Comparison of ENCODE assay signal across 17 mouse cellular contexts in the genomic region with DNA sequence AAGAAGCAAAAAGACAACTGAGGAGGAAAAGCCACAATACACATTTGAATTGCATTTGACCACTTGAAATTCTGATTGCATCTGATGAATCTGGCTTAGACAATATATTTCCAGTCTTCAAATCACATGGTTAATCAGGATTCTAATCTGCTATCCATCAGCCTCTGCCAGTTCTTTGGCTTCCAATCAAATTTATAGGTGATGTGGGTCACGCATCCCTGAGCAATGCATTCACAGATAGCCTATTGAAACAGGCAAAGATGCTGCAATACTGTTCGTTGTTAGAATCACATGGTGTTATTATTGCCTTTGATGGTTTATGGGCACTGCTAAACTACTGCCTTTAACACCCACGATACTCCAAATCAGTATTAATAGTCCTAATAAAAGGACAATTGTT. TPM values are rescaled to one million over a fixed set of nuclear protein-coding genes. Genes with fewer than 3 reads are reported as not detected.
A peak's percentile ranks its signal among the peaks of the same experiment; 100 is the strongest.
DNase-seq lines count a peak whose midpoint lies in the region; ATAC-seq and TF ChIP-seq lines count a peak whose summit lies in the region.
"Had no signal": no experiment of that assay in that cellular context is flagged by ENCODE, and none has a peak within 500 bp of the region (broad histone marks: within the 10 kb centered on the region; RNA-seq: fewer than 3 reads in every experiment).

No protein-coding gene starts in this region.

- no peak overlapping the region for H3K4me3 ChIP-seq in layer of hippocampus, adult 2 months
- H3K4me3 ChIP-seq in forebrain, embryonic 15.5 days = no peak overlapping the region
- no peak overlapping the region for H3K4me3 ChIP-seq in hindbrain, postnatal 0 days (ENCODE audit: low read length)
- H3K4me3 ChIP-seq in neural tube, embryonic 13.5 days = no peak overlapping the region
- H3K4me3 ChIP-seq: intestine, embryonic 15.5 days; lung, embryonic 15.5 days; megakaryocyte, embryonic 14.5 days had no signal

- H3K9ac ChIP-seq in forebrain, embryonic 15.5 days (replicated peaks) = no peak overlapping the region
- no peak overlapping the region for H3K9ac ChIP-seq in hindbrain, postnatal 0 days (replicated peaks; ENCODE audit: low read length)
- no peak overlapping the region for H3K9ac ChIP-seq in neural tube, embryonic 13.5 days
- H3K9ac ChIP-seq: intestine, embryonic 15.5 days; lung, embryonic 15.5 days had no signal

- 6% methylated on average over 3 of the region's 3 CpGs for WGBS in forebrain, embryonic 15.5 days
- 25% methylated on average over 3 of the region's 3 CpGs for WGBS in hindbrain, postnatal 0 days
- WGBS in neural tube, embryonic 13.5 days = 14% methylated on average over 3 of the region's 3 CpGs

- peaks cover 25% of the 10 kb centered on the region for H3K4me1 ChIP-seq in forebrain, embryonic 15.5 days
- H3K4me1 ChIP-seq in hindbrain, postnatal 0 days (ENCODE audit: insufficient read depth, low read length) = no peaks in the 10 kb centered on the region
- peaks cover 36% of the 10 kb centered on the region for H3K4me1 ChIP-seq in neural tube, embryonic 13.5 days (replicated peaks)
- H3K4me1 ChIP-seq: intestine, embryonic 15.5 days; lung, embryonic 15.5 days had no signal

- peak overlapping the region; percentile 51 for H3K27ac ChIP-seq in layer of hippocampus, adult 2 months
- H3K27ac ChIP-seq in forebrain, embryonic 15.5 days (replicated peaks) = no peak overlapping the region
- no peak overlapping the region for H3K27ac ChIP-seq in hindbrain, postnatal 0 days
- peak overlapping the region; percentile 43 for H3K27ac ChIP-seq in neural tube, embryonic 13.5 days (replicated peaks)
- H3K27ac ChIP-seq: intestine, embryonic 15.5 days; lung, embryonic 15.5 days had no signal

- no peaks in the 10 kb centered on the region for H3K27me3 ChIP-seq in forebrain, embryonic 15.5 days
- H3K27me3 ChIP-seq in hindbrain, postnatal 0 days (ENCODE audit: insufficient read depth, low read length) = no peaks in the 10 kb centered on the region
- peaks cover 11% of the 10 kb centered on the region; the same call in 1 of the 2 replicates for H3K27me3 ChIP-seq in neural tube, embryonic 13.5 days
- H3K27me3 ChIP-seq: intestine, embryonic 15.5 days; lung, embryonic 15.5 days; megakaryocyte, embryonic 14.5 days had no signal

- no peak for DNase-seq in layer of hippocampus, adult 2 months (ENCODE audit: low spot score in 2 of 2)
- DNase-seq in layer of hippocampus, adult 8-10 months (ENCODE audit: low spot score in 2 of 2) = no peak
- DNase-seq in hindbrain, postnatal 0 days (ENCODE audit: low spot score) = peak; percentile 9
- no peak for DNase-seq in ovary, postnatal 36 days (ENCODE audit: low spot score)
- no peak for DNase-seq in thymus, postnatal 14 days
- DNase-seq in urinary bladder, postnatal 14 days (ENCODE audit: low spot score) = no peak
- DNase-seq: cerebellum, adult 11-12 months; gastrocnemius, postnatal 10 days; heart, postnatal 14 days; kidney, postnatal 25 days; spleen, adult 18-20 months had no signal

- H3K4me2 ChIP-seq in forebrain, embryonic 15.5 days (replicated peaks) = no peak overlapping the region
- H3K4me2 ChIP-seq in hindbrain, postnatal 0 days (ENCODE audit: low read depth, low read length) = no peak overlapping the region
- H3K4me2 ChIP-seq in neural tube, embryonic 13.5 days = no peak overlapping the region
- H3K4me2 ChIP-seq: intestine, embryonic 15.5 days; liver, embryonic 11.5 days; lung, embryonic 15.5 days had no signal

- H3K36me3 ChIP-seq in forebrain, embryonic 15.5 days = no peaks in the 10 kb centered on the region
- H3K36me3 ChIP-seq in hindbrain, postnatal 0 days (ENCODE audit: insufficient read depth, low read length) = no peaks in the 10 kb centered on the region
- H3K36me3 ChIP-seq in neural tube, embryonic 13.5 days = no peaks in the 10 kb centered on the region
- H3K36me3 ChIP-seq: intestine, embryonic 15.5 days; lung, embryonic 15.5 days had no signal

- H3K9me3 ChIP-seq in forebrain, embryonic 15.5 days = no peaks in the 10 kb centered on the region
- no peaks in the 10 kb centered on the region for H3K9me3 ChIP-seq in hindbrain, postnatal 0 days (ENCODE audit: low read length)
- H3K9me3 ChIP-seq in neural tube, embryonic 13.5 days = no peaks in the 10 kb centered on the region
- H3K9me3 ChIP-seq: intestine, embryonic 15.5 days; lung, embryonic 15.5 days; megakaryocyte, embryonic 14.5 days had no signal

- ATAC-seq in forebrain, embryonic 15.5 days (replicated peaks) = peak; percentile 32; the same call in 1 of the 2 replicates
- ATAC-seq in hindbrain, postnatal 0 days = 0 out of 2 replicates have a peak, but pooled peaks have one; percentile 40
- ATAC-seq in neural tube, embryonic 13.5 days (ENCODE audit: low read depth) = peak; percentile 79
- ATAC-seq: intestine, embryonic 15.5 days had no signal

- TF ChIP-seq CTCF in layer of hippocampus, adult 2 months (conservative IDR thresholded peaks at IDR 0.05) = no peak
- no peak for TF ChIP-seq CTCF in hindbrain, postnatal 0 days (IDR thresholded peaks at IDR 0.05; ENCODE audit: low read depth)

RNA-seq across cellular contexts. Expression of a gene that starts 30.8 kb away (rescaled TPM):
- 10 to 100 TPM; 40.9 to 41.7 TPM for total RNA-seq in layer of hippocampus, adult 2 months (2021)
- 10 to 100 TPM; 42.1 to 45.0 (median 43.4) TPM for total RNA-seq in layer of hippocampus, adult 8-10 months (2022)
- polyA plus RNA-seq in forebrain, embryonic 15.5 days (2015; fragmentation: Nextera tagmentation; extraction: Ambion mirVana) = 34.9 and 37.5 TPM in 2 replicates
- 38.9 and 44.4 TPM in 2 replicates for total RNA-seq in hindbrain, postnatal 0 days (2014; rRNA removed)
- 15.4 and 16.3 TPM in 2 replicates for polyA plus RNA-seq in hindbrain, postnatal 0 days (2015; fragmentation: Nextera tagmentation; extraction: Ambion mirVana)
- 32.5 and 33.9 TPM in 2 replicates for polyA plus RNA-seq in neural tube, embryonic 13.5 days (2015; fragmentation: Nextera tagmentation; extraction: Ambion mirVana)

Comparison
In these comparisons a context has a peak if more than half of its experiments do, and no peak if none do; other contexts are left out.
1. H3K27ac ChIP-seq: peak in layer of hippocampus, adult 2 months (single experiment) and neural tube, embryonic 13.5 days (single experiment); none in forebrain, embryonic 15.5 days (single experiment) and hindbrain, postnatal 0 days (single experiment).
2. Peak in every context shown above with its lines, with median percentiles within 50 percentile points of each other: ATAC-seq.